Mouse (Mus musculus): ENCODE results near the gene She. TPM values are rescaled to one million over a fixed set of nuclear protein-coding genes. Genes with fewer than 3 reads are reported as not detected.

She gene
- polyA plus RNA-seq, 1 experiment from 2014 or later, result 3.1 TPM

DNA sequence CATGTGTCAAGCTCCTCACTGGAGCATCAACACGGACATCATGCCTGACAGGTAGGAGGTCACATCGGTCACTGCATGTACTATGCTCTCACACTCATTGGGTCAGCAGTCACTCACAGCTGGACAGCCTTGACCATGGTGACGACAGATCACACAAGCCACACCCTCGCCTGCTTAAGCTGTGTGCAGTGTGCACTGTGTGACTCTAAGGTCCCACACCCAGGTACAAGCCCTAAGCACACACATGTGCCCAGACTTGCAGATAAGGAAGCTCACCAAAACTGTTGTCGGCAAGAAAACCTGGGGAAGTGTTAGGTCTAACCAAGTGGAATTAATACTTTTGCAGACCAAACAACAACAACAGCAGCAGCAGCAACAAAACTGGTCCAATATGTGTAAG is 23.3 kb upstream of the She start:
- no peaks in the 10 kb centered on the region for H3K27me3 ChIP-seq (ENCODE audit: control insufficient read depth, insufficient read depth, low read length)
- WGBS, result 79% methylated on average over 5 of the region's 5 CpGs
- DNase-seq (ENCODE audit: low spot score) (no peak), ATAC-seq (ENCODE audit: insufficient number of reproducible peaks, low FRiP score, low TSS enrichment, low read depth) (no peak)
- H3K9me3 ChIP-seq (ENCODE audit: control insufficient read depth, low read length), result no peaks in the 10 kb centered on the region
- no peak overlapping the region for H3K4me2 ChIP-seq (ENCODE audit: low read depth, severe bottlenecking)
- H3K9ac ChIP-seq (ENCODE audit: low read length), result no peak overlapping the region
- H3K36me3 ChIP-seq (ENCODE audit: control insufficient read depth, insufficient read depth, low read length), result no peaks in the 10 kb centered on the region
- no peak overlapping the region for H3K4me3 ChIP-seq (ENCODE audit: low read depth, low read length)
- H3K27ac ChIP-seq (replicated peaks; ENCODE audit: low read depth, low read length), result no peak overlapping the region
- H3K4me1 ChIP-seq (ENCODE audit: control insufficient read depth, insufficient read depth, low read length), result no peaks in the 10 kb centered on the region

DNA sequence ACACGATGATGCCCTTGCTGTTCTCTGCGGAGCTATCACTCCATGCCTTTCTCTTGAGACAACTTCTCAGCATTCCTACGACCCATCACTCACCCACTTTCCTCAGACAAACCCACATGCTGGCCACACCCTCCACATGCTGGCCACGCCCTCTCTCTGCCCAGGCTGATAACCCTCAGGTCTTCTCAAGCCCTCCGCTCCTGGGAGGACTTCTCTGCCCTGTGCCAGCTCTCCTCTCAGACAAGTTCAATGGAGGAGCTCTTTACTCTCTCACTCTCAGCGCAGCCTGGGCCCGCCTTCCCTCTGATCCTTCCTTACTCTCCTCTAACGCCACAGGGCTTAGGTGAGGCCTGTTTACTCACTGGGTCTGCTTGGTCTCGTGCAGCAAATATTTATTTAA is 22.5 kb upstream of the She start:
- no peaks in the 10 kb centered on the region for H3K36me3 ChIP-seq (ENCODE audit: control insufficient read depth, insufficient read depth, low read length)
- no peaks in the 10 kb centered on the region for H3K27me3 ChIP-seq (ENCODE audit: control insufficient read depth, insufficient read depth, low read length)
- H3K9me3 ChIP-seq (ENCODE audit: control insufficient read depth, low read length), result no peaks in the 10 kb centered on the region
- no peak overlapping the region for H3K27ac ChIP-seq (replicated peaks; ENCODE audit: low read depth, low read length)
- H3K4me1 ChIP-seq (ENCODE audit: control insufficient read depth, insufficient read depth, low read length), result no peaks in the 10 kb centered on the region
- no peak overlapping the region for H3K4me3 ChIP-seq (ENCODE audit: low read depth, low read length)
- DNase-seq (ENCODE audit: low spot score) (no peak), ATAC-seq (ENCODE audit: insufficient number of reproducible peaks, low FRiP score, low TSS enrichment, low read depth) (no peak)
- 50% methylated on average over 9 of the region's 9 CpGs for WGBS
- no peak overlapping the region for H3K4me2 ChIP-seq (ENCODE audit: low read depth, severe bottlenecking)
- no peak overlapping the region for H3K9ac ChIP-seq (ENCODE audit: low read length)

DNA sequence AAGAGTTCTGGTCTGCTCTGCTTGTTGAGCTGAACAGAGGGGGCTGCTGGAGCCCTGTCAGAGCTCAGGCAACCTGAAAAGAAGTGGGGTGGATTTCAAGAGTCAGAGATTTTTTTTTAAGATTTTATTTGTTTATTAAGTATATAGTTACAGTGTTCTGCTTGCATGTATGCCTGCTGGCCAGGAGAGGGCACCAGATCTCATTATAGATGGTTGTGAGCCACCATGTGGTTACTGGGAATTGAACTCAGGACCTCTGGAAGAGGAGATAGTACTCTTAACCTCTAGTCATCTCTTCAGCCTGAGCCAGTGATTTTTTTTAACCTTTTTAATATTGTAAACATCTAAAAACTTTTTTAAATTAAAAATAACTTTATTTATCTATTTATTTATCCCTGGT is 20.3 kb upstream of the She start:
- Histone ChIP-seq H3K4me2 (ENCODE audit: low read depth, severe bottlenecking) (no peak overlapping the region), H3K4me3 (ENCODE audit: low read depth, low read length) (no peak overlapping the region), H3K9me3 (ENCODE audit: control insufficient read depth, low read length) (no peaks in the 10 kb centered on the region), H3K9ac (ENCODE audit: low read length) (no peak overlapping the region), H3K27ac (replicated peaks; ENCODE audit: low read depth, low read length) (no peak overlapping the region), H3K27me3 (ENCODE audit: control insufficient read depth, insufficient read depth, low read length) (no peaks in the 10 kb centered on the region), H3K4me1 (ENCODE audit: control insufficient read depth, insufficient read depth, low read length) (no peaks in the 10 kb centered on the region), H3K36me3 (ENCODE audit: control insufficient read depth, insufficient read depth, low read length) (no peaks in the 10 kb centered on the region)
- no peak for DNase-seq (ENCODE audit: low spot score)
- no peak for ATAC-seq (ENCODE audit: insufficient number of reproducible peaks, low FRiP score, low TSS enrichment, low read depth)

DNA sequence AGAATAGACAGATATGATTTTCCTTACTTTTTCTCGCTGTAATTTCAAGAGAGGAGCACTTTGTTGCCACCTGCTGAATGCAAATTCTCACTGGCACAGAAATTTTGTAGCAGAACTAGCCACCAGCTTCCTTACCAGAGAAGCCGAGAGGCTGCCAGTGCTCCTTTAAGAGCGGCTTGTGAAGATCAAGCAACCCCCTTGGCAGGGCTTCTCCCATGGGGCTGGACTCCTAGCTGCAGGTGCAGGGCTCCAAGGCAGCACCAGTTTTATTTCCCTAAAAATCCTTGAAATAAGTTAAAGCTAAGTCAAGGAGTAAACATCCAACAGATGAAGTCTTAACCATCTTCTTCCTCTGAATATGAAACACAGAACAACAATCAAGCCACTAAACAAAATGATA is 19.0 kb upstream of the She start:
- H3K27ac ChIP-seq (replicated peaks; ENCODE audit: low read depth, low read length), result no peak overlapping the region
- no peak for ATAC-seq (ENCODE audit: insufficient number of reproducible peaks, low FRiP score, low TSS enrichment, low read depth)
- H3K4me3 ChIP-seq (ENCODE audit: low read depth, low read length), result no peak overlapping the region
- WGBS, result 68% methylated on average over 3 of the region's 3 CpGs
- H3K36me3 ChIP-seq (ENCODE audit: control insufficient read depth, insufficient read depth, low read length), result no peaks in the 10 kb centered on the region
- H3K4me2 ChIP-seq (ENCODE audit: low read depth, severe bottlenecking), result no peak overlapping the region
- H3K9ac ChIP-seq (ENCODE audit: low read length), result no peak overlapping the region
- no peaks in the 10 kb centered on the region for H3K27me3 ChIP-seq (ENCODE audit: control insufficient read depth, insufficient read depth, low read length)
- no peaks in the 10 kb centered on the region for H3K4me1 ChIP-seq (ENCODE audit: control insufficient read depth, insufficient read depth, low read length)
- no peaks in the 10 kb centered on the region for H3K9me3 ChIP-seq (ENCODE audit: control insufficient read depth, low read length)
- DNase-seq (ENCODE audit: low spot score), result no peak

DNA sequence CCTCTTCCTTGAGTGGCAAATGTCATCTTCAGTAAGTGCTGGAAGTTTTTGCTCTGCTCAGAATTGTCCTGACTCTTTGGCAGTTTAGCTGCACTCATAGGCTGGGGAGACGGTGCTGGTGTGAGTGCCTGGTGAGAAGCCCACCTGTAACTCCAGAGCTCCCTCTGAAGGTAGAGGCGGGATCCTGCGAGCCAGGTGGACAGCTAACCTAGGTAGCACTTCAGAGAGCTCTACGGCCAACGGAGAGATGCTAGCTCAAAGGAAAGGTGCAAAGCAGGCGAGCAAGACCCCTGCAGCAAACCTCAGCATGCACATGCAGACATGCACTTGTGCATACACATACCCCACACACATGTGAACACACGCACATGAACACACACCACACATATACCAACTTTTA is 17.1 kb upstream of the She start:
- WGBS, result 73% methylated on average over 7 of the region's 7 CpGs
- DNase-seq (ENCODE audit: low spot score), result no peak
- Histone ChIP-seq H3K27ac (replicated peaks; ENCODE audit: low read depth, low read length) (no peak overlapping the region), H3K4me1 (ENCODE audit: control insufficient read depth, insufficient read depth, low read length) (no peaks in the 10 kb centered on the region), H3K27me3 (ENCODE audit: control insufficient read depth, insufficient read depth, low read length) (no peaks in the 10 kb centered on the region), H3K9ac (ENCODE audit: low read length) (no peak overlapping the region), H3K36me3 (ENCODE audit: control insufficient read depth, insufficient read depth, low read length) (no peaks in the 10 kb centered on the region), H3K9me3 (ENCODE audit: control insufficient read depth, low read length) (no peaks in the 10 kb centered on the region), H3K4me2 (ENCODE audit: low read depth, severe bottlenecking) (no peak overlapping the region), H3K4me3 (ENCODE audit: low read depth, low read length) (no peak overlapping the region)
- no peak for ATAC-seq (ENCODE audit: insufficient number of reproducible peaks, low FRiP score, low TSS enrichment, low read depth)

DNA sequence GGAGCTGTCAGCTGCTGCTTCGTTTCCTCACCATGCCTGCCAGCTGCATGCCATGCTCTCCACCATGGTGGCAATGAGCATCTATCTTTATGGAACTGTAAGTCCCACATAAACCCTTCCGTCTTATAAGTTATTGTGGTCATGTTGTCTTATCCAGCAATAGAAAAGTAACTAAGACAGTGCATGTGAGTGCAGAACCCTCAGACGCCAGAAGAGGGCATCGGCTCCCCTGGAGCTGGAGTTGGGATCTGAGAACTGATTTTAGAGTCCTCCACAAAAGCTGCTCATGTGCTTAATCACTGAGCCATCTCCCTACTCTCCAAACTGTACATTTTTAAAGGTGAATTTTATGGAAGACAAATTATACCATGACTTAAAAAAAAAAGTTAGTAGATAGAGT is 14.1 kb upstream of the She start:
- no peaks in the 10 kb centered on the region for H3K9me3 ChIP-seq (ENCODE audit: control insufficient read depth, low read length)
- no peak for ATAC-seq (ENCODE audit: insufficient number of reproducible peaks, low FRiP score, low TSS enrichment, low read depth)
- H3K36me3 ChIP-seq (ENCODE audit: control insufficient read depth, insufficient read depth, low read length), result no peaks in the 10 kb centered on the region
- WGBS, result 66% methylated on average over 4 of the region's 4 CpGs
- H3K9ac ChIP-seq (ENCODE audit: low read length), result no peak overlapping the region
- DNase-seq (ENCODE audit: low spot score), result peak; percentile 42
- H3K4me3 ChIP-seq (ENCODE audit: low read depth, low read length), result no peak overlapping the region
- no peak overlapping the region for H3K27ac ChIP-seq (replicated peaks; ENCODE audit: low read depth, low read length)
- H3K4me2 ChIP-seq (ENCODE audit: low read depth, severe bottlenecking), result no peak overlapping the region
- H3K27me3 ChIP-seq (ENCODE audit: control insufficient read depth, insufficient read depth, low read length), result no peaks in the 10 kb centered on the region
- H3K4me1 ChIP-seq (ENCODE audit: control insufficient read depth, insufficient read depth, low read length), result no peaks in the 10 kb centered on the region

DNA sequence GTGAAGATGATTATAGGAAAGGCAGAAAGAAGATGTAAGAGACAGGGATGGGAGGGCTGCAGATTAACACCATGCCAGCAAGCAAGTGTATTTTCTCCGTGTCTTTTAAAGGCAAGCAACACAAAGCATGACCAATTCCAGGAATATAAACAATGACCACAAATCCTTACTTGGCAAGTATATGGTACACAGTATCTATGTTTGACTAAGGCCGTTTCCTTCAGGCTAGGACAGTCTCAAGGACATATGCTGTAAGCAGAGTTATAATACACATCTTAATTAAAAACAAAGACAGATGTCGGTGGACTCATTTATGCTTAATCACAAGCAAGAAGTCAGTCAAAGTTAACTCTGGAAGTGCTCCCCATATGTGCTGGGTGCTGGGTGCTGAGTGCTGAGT is 12.6 kb upstream of the She start:
- Histone ChIP-seq H3K4me2 (ENCODE audit: low read depth, severe bottlenecking) (no peak overlapping the region), H3K36me3 (ENCODE audit: control insufficient read depth, insufficient read depth, low read length) (no peaks in the 10 kb centered on the region), H3K9me3 (ENCODE audit: control insufficient read depth, low read length) (no peaks in the 10 kb centered on the region), H3K4me1 (ENCODE audit: control insufficient read depth, insufficient read depth, low read length) (no peaks in the 10 kb centered on the region), H3K9ac (ENCODE audit: low read length) (no peak overlapping the region), H3K27ac (replicated peaks; ENCODE audit: low read depth, low read length) (no peak overlapping the region), H3K27me3 (ENCODE audit: control insufficient read depth, insufficient read depth, low read length) (no peaks in the 10 kb centered on the region), H3K4me3 (ENCODE audit: low read depth, low read length) (no peak overlapping the region)
- 77% methylated on average over 3 of the region's 3 CpGs for WGBS
- no peak for DNase-seq (ENCODE audit: low spot score)
- ATAC-seq (ENCODE audit: insufficient number of reproducible peaks, low FRiP score, low TSS enrichment, low read depth), result no peak

DNA sequence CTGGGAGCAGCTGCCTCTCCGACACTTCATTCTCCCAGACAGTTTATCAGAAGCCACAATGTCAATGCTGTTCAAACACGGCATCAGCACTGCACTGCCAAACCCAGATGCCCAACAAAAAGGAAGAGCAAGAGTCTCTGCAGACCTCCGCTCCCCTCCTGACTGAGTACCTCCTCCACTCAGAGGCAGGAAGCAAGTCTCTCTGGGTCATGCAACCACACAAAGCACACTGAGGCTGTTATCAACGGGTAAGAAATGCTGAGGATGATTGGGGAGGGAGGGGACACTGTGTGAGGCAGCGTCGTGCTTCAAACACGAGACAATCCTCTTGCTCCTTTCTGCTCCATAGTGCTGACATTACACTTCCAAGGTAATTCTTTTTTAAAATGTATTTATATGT is 11.3 kb upstream of the She start:
- Histone ChIP-seq H3K9ac (ENCODE audit: low read length) (no peak overlapping the region), H3K27ac (replicated peaks; ENCODE audit: low read depth, low read length) (no peak overlapping the region), H3K36me3 (ENCODE audit: control insufficient read depth, insufficient read depth, low read length) (no peaks in the 10 kb centered on the region), H3K27me3 (ENCODE audit: control insufficient read depth, insufficient read depth, low read length) (no peaks in the 10 kb centered on the region), H3K9me3 (ENCODE audit: control insufficient read depth, low read length) (no peaks in the 10 kb centered on the region), H3K4me3 (ENCODE audit: low read depth, low read length) (no peak overlapping the region), H3K4me2 (ENCODE audit: low read depth, severe bottlenecking) (no peak overlapping the region), H3K4me1 (ENCODE audit: control insufficient read depth, insufficient read depth, low read length) (no peaks in the 10 kb centered on the region)
- no peak for DNase-seq (ENCODE audit: low spot score)
- ATAC-seq (ENCODE audit: insufficient number of reproducible peaks, low FRiP score, low TSS enrichment, low read depth), result no peak
- 72% methylated on average over 7 of the region's 7 CpGs for WGBS

DNA sequence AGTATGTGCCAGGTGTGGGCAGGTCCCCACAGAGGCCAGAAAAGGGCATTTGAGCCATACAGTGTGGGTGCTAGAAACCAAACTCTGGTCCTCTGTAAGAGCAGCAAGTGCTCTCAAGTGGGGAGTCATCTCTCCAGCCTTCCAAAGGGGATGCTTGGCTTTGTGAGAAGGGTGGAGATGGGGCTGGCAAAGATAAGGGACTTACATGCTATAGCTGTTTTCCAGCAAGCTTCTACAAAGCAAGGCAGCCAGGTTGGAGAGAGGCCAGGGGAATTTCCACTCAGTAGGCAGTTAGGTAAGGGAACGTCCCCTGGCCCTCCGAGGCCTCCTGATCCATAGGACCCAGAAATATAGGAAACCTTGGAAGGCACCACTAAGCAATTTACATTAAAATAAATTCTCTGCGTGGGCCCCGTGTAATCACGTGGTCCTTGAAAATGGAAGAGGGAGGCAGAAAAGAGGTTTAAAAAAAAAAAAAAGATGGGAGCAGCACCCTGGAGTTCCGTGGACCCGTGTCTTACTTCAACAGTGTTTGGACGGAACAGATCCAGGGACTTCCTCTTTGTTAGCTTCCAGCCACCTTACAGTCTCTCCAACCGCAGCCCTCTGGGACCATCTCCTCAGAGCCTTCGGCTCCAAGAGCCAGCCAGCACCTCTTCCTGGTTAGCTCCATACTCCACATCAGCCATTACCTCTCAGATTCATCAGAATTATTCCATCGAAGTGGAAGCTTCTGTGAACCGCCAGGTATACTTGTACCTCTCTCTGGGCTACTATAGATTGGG is 10.7 kb upstream of the She start:
- ATAC-seq (ENCODE audit: insufficient number of reproducible peaks, low FRiP score, low TSS enrichment, low read depth) (no peak), DNase-seq (ENCODE audit: low spot score) (no peak)
- WGBS, result 88% methylated on average over 12 of the region's 12 CpGs
- Histone ChIP-seq H3K27ac (replicated peaks; ENCODE audit: low read depth, low read length) (no peak overlapping the region), H3K9me3 (ENCODE audit: control insufficient read depth, low read length) (no peaks in the 10 kb centered on the region), H3K27me3 (ENCODE audit: control insufficient read depth, insufficient read depth, low read length) (no peaks in the 10 kb centered on the region), H3K36me3 (ENCODE audit: control insufficient read depth, insufficient read depth, low read length) (no peaks in the 10 kb centered on the region), H3K4me1 (ENCODE audit: control insufficient read depth, insufficient read depth, low read length) (no peaks in the 10 kb centered on the region), H3K9ac (ENCODE audit: low read length) (no peak overlapping the region), H3K4me2 (ENCODE audit: low read depth, severe bottlenecking) (no peak overlapping the region), H3K4me3 (ENCODE audit: low read depth, low read length) (no peak overlapping the region)
